Mouse (Mus musculus): ENCODE results near the gene Cxcl1. TPM values are rescaled to one million over a fixed set of nuclear protein-coding genes. Genes with fewer than 3 reads are reported as not detected.
A peak's percentile ranks its signal among the peaks of the same experiment; 100 is the strongest.

Gene Cxcl1
- polyA plus RNA-seq, 1 experiment: 1.1 TPM

- WGBS: 69% methylated on average over 7 of the region's 7 CpGs
These were observed 9.6 kb downstream of the Cxcl1 start for GRCm38 (mm10) chr5:90900688-90901087.

GRCm38 (mm10) chr5:90902380-90903260 lies 11.6 kb downstream of the Cxcl1 start:
- H3K27ac ChIP-seq (ENCODE audit: insufficient read depth, low read length): no peak overlapping the region
- H3K36me3 ChIP-seq (ENCODE audit: control insufficient read depth, insufficient read depth, low read length): no peaks in the 10 kb centered on the region
- no peak for DNase-seq (ENCODE audit: low read depth in 1 of 2, low spot score in 2 of 2)

More at GRCm38 (mm10) chr5:90900688-90901087, 9.6 kb downstream of the Cxcl1 start:
- Histone ChIP-seq H3K4me3 (ENCODE audit: extremely low read depth, insufficient read depth, insufficient read length) (no peak overlapping the region), H3K4me1 (ENCODE audit: control insufficient read depth, insufficient read depth, insufficient read length) (no peaks in the 10 kb centered on the region), H3K27me3 (ENCODE audit: control insufficient read depth, insufficient read depth, low read length) (no peaks in the 10 kb centered on the region), H3K36me3 (ENCODE audit: control insufficient read depth, insufficient read depth, low read length) (no peaks in the 10 kb centered on the region), H3K27ac (ENCODE audit: insufficient read depth, low read length) (no peak overlapping the region)
- TF ChIP-seq CTCF (IDR thresholded peaks at IDR 0.05; ENCODE audit: extremely low read depth, insufficient read depth, insufficient read length, insufficient replicate concordance) (no peak), POLR2A (IDR thresholded peaks at IDR 0.05; ENCODE audit: low read depth, low read length) (no peak)
- DNase-seq (ENCODE audit: low read depth in 1 of 2, low spot score in 2 of 2): no peak

GRCm38 (mm10) chr5:90903339-90904020 lies 12.4 kb downstream of the Cxcl1 start, which contains the start of gene Cxcl2:
TSS of gene Cxcl2 (plus strand) at chr5:90903871.
- no peak within 1 kb of the TSS for H3K27ac ChIP-seq (ENCODE audit: insufficient read depth, low read length)
- no peaks in the 10 kb centered on the region for H3K4me1 ChIP-seq (ENCODE audit: control insufficient read depth, insufficient read depth, insufficient read length)
- H3K27me3 ChIP-seq (ENCODE audit: control insufficient read depth, insufficient read depth, low read length): no peaks in the 10 kb centered on the region
- 3% methylated on average over 22 of the region's 22 CpGs for WGBS
- TF ChIP-seq CTCF (IDR thresholded peaks at IDR 0.05; ENCODE audit: extremely low read depth, insufficient read depth, insufficient read length, insufficient replicate concordance) (no peak), POLR2A (IDR thresholded peaks at IDR 0.05; ENCODE audit: low read depth, low read length) (no peak)
- no peak within 1 kb of the TSS for H3K4me3 ChIP-seq (ENCODE audit: extremely low read depth, insufficient read depth, insufficient read length)
- no peak for DNase-seq (ENCODE audit: low read depth in 1 of 2, low spot score in 2 of 2)
- no peaks in the 10 kb centered on the region for H3K36me3 ChIP-seq (ENCODE audit: control insufficient read depth, insufficient read depth, low read length)

More at GRCm38 (mm10) chr5:90902380-90903260, 11.6 kb downstream of the Cxcl1 start:
- H3K27me3 ChIP-seq (ENCODE audit: control insufficient read depth, insufficient read depth, low read length): no peaks in the 10 kb centered on the region
- WGBS: 7% methylated on average over 10 of the region's 10 CpGs
- TF ChIP-seq CTCF (IDR thresholded peaks at IDR 0.05; ENCODE audit: extremely low read depth, insufficient read depth, insufficient read length, insufficient replicate concordance): no peak
- no peak for TF ChIP-seq POLR2A (IDR thresholded peaks at IDR 0.05; ENCODE audit: low read depth, low read length)
- H3K4me1 ChIP-seq (ENCODE audit: control insufficient read depth, insufficient read depth, insufficient read length): no peaks in the 10 kb centered on the region
- no peak overlapping the region for H3K4me3 ChIP-seq (ENCODE audit: extremely low read depth, insufficient read depth, insufficient read length)

GRCm38 (mm10) chr5:90908983-90909382 lies 17.9 kb downstream of the Cxcl1 start:
- H3K27me3 ChIP-seq (ENCODE audit: control insufficient read depth, insufficient read depth, low read length): no peaks in the 10 kb centered on the region
- WGBS: 2% methylated on average over 2 of the region's 2 CpGs
- H3K4me1 ChIP-seq (ENCODE audit: control insufficient read depth, insufficient read depth, insufficient read length): no peaks in the 10 kb centered on the region
- H3K27ac ChIP-seq (ENCODE audit: insufficient read depth, low read length): no peak overlapping the region
- no peaks in the 10 kb centered on the region for H3K36me3 ChIP-seq (ENCODE audit: control insufficient read depth, insufficient read depth, low read length)
- TF ChIP-seq POLR2A (IDR thresholded peaks at IDR 0.05; ENCODE audit: low read depth, low read length): no peak
- TF ChIP-seq CTCF (IDR thresholded peaks at IDR 0.05; ENCODE audit: extremely low read depth, insufficient read depth, insufficient read length, insufficient replicate concordance): peak; percentile 65; the same call in 1 of the 2 replicates
- no peak overlapping the region for H3K4me3 ChIP-seq (ENCODE audit: extremely low read depth, insufficient read depth, insufficient read length)
- peak; percentile 33 to 37 for DNase-seq (ENCODE audit: low read depth in 1 of 2, low spot score in 2 of 2)

GRCm38 (mm10) chr5:90919495-90919894 lies 28.5 kb downstream of the Cxcl1 start:
- TF ChIP-seq CTCF (IDR thresholded peaks at IDR 0.05; ENCODE audit: extremely low read depth, insufficient read depth, insufficient read length, insufficient replicate concordance): no peak
- no peak for TF ChIP-seq POLR2A (IDR thresholded peaks at IDR 0.05; ENCODE audit: low read depth, low read length)
- H3K27me3 ChIP-seq (ENCODE audit: control insufficient read depth, insufficient read depth, low read length): no peaks in the 10 kb centered on the region
- H3K36me3 ChIP-seq (ENCODE audit: control insufficient read depth, insufficient read depth, low read length): no peaks in the 10 kb centered on the region
- WGBS: 81% methylated on average over 2 of the region's 2 CpGs
- H3K4me3 ChIP-seq (ENCODE audit: extremely low read depth, insufficient read depth, insufficient read length): no peak overlapping the region
- no peak overlapping the region for H3K27ac ChIP-seq (ENCODE audit: insufficient read depth, low read length)
- H3K4me1 ChIP-seq (ENCODE audit: control insufficient read depth, insufficient read depth, insufficient read length): no peaks in the 10 kb centered on the region
- no peak for DNase-seq (ENCODE audit: low read depth in 1 of 2, low spot score in 2 of 2)

- no peaks in the 10 kb centered on the region for H3K36me3 ChIP-seq (ENCODE audit: control insufficient read depth, insufficient read depth, low read length)
- no peaks in the 10 kb centered on the region for H3K4me1 ChIP-seq (ENCODE audit: control insufficient read depth, insufficient read depth, insufficient read length)
- 94% methylated on average over 4 of the region's 4 CpGs for WGBS
- no peak overlapping the region for H3K27ac ChIP-seq (ENCODE audit: insufficient read depth, low read length)
- no peak overlapping the region for H3K4me3 ChIP-seq (ENCODE audit: extremely low read depth, insufficient read depth, insufficient read length)
- no peak for TF ChIP-seq POLR2A (IDR thresholded peaks at IDR 0.05; ENCODE audit: low read depth, low read length)
- TF ChIP-seq CTCF (IDR thresholded peaks at IDR 0.05; ENCODE audit: extremely low read depth, insufficient read depth, insufficient read length, insufficient replicate concordance): no peak
- no peaks in the 10 kb centered on the region for H3K27me3 ChIP-seq (ENCODE audit: control insufficient read depth, insufficient read depth, low read length)
- no peak for DNase-seq (ENCODE audit: low read depth in 1 of 2, low spot score in 2 of 2)
These were observed 31.9 kb downstream of the Cxcl1 start for GRCm38 (mm10) chr5:90922958-90923357.

All from spleen, adult 2 months (tissue).